Mouse (Mus musculus) hindbrain, embryonic 13.5 days (tissue): ENCODE measurements at regions not wholly inside any gene's neighbourhood (a gene's known extent, or its start where the extent isn't known, plus 50 kb on each side); places are given as distances from the start of the nearest gene placed in this dataset.

Experiments
- ATAC-seq: fragments of 200-750 bp; cut with Nextera tagmentation; 2 replicates; pipeline ENCODE4 v1.8.0; 2017; ENCODE audit warnings: moderate TSS enrichment; ENCODE audit not compliant: low FRiP score
- H3K27ac ChIP-seq: fragments of 300-500 bp; sonication (generic); 2 replicates; pipeline ENCODE4 v1.5.1; 2015; ENCODE audit warnings: inconsistent platforms, mild to moderate bottlenecking, moderate library complexity
- H3K27me3 ChIP-seq: fragments of 300-500 bp; sonication (generic); 2 replicates; pipeline ENCODE4 v1.6.1; 2015; ENCODE audit warnings: mild to moderate bottlenecking, inconsistent platforms
- H3K36me3 ChIP-seq: fragments of 300-500 bp; sonication (generic); 2 replicates; pipeline ENCODE4 v1.6.1; 2015; ENCODE audit warnings: mild to moderate bottlenecking, inconsistent platforms
- H3K4me1 ChIP-seq: fragments of 300-500 bp; sonication (generic); replicated peaks from 2 replicates; pipeline ENCODE4 v1.6.1; 2015; ENCODE audit warnings: inconsistent platforms
- H3K4me2 ChIP-seq: fragments of 300-500 bp; sonication (generic); 2 replicates; pipeline ENCODE4 v1.6.1; 2015; ENCODE audit warnings: inconsistent platforms, mild to moderate bottlenecking, moderate library complexity
- H3K4me3 ChIP-seq: fragments of 300-500 bp; sonication (generic); 2 replicates; pipeline ENCODE4 v1.5.1; 2015; ENCODE audit warnings: mild to moderate bottlenecking, inconsistent platforms
- H3K9ac ChIP-seq: fragments of 300-500 bp; sonication (generic); 2 replicates; pipeline ENCODE4 v1.6.1; 2015; ENCODE audit warnings: mild to moderate bottlenecking, inconsistent platforms
- H3K9me3 ChIP-seq: fragments of 300-500 bp; sonication (generic); 2 replicates; pipeline ENCODE4 v1.6.1; 2016; ENCODE audit warnings: inconsistent platforms
- WGBS: fragments of 180-500 bp; shearing (Covaris S2); methylation state at CpG from one replicate; pipeline ENCODE4 v1.1.7; 2015; 5-methylcytosine and 5-hydroxymethylcytosine counted together

DNA sequence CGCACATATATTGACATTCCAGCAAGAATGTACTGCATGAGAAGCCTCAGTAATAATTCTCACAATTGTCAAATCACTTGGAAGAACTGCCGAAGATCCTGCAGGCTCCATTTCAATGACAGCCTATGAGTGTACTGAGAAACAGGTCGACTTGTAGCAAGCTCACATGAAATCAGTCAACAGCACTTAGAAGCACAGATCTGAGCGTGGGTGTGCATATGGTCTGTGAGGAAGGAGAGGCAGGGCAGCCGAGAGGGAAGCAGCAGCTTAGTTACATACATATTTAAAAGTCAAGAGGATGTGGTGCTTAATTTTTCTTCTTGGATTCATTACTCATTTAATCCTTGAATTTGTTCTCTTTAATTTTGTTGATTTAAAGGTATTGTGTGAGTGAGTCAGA is 967.4 kb upstream of the Epha7 start:
- ATAC-seq, result no peak
- no peaks in the 10 kb centered on the region for H3K36me3 ChIP-seq
- H3K4me2 ChIP-seq, result no peak overlapping the region
- no peaks in the 10 kb centered on the region for H3K4me1 ChIP-seq
- no peak overlapping the region for H3K4me3 ChIP-seq
- 75% methylated on average over 5 of the region's 5 CpGs for WGBS
- H3K9ac ChIP-seq, result no peak overlapping the region
- no peaks in the 10 kb centered on the region for H3K27me3 ChIP-seq
- H3K9me3 ChIP-seq, result no peaks in the 10 kb centered on the region
- no peak overlapping the region for H3K27ac ChIP-seq

DNA sequence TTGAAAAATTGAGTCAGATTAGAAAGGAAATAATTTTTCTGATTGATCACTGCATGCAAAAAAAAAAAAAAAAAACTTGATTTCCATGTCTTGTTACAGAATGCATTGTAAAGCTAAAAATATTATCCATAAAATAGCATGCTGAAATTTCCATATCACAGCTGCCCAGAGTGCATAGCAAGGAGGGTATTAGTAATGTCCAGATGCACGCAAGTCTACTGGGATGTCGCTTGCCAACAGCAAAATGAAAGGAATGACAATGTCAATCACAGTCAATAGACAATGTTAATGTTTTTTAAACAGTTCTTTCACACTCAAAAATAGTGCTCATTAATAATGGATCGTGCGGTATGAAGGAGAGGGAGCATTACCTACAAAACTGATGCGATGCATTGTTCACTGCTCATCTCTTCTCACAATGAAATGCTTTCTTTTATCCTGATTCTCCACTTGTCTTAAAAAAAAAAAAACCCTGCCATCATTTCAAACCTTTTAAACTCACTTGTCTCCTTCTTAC is 966.8 kb upstream of the Epha7 start:
- ATAC-seq, result no peak; the same call in 1 of the 2 replicates
- WGBS, result 62% methylated on average over 5 of the region's 5 CpGs
- H3K9ac ChIP-seq, result no peak overlapping the region
- H3K4me3 ChIP-seq, result no peak overlapping the region
- H3K36me3 ChIP-seq, result no peaks in the 10 kb centered on the region
- no peaks in the 10 kb centered on the region for H3K27me3 ChIP-seq
- no peaks in the 10 kb centered on the region for H3K4me1 ChIP-seq
- no peak overlapping the region for H3K4me2 ChIP-seq
- H3K27ac ChIP-seq, result no peak overlapping the region
- no peaks in the 10 kb centered on the region for H3K9me3 ChIP-seq

DNA sequence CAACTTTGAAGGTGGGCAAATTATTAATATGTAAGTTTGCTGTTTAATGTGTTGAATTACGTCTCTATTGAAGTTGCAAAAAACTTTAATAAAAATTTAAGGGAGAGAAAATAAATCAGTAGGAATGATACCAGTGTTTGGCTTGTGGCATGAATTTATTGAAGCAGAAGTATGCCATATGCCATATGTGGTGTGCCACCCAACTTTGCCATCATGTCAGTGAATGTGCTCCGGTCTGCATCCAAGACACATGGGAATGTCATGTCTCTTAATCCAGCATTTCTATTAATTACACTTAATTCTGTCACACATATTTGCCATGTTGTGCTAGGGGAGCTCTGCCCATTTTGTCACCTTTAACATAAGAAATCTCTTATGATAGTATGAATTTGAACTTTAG is 956.8 kb upstream of the Epha7 start:
- no peak overlapping the region for H3K27ac ChIP-seq
- no peak overlapping the region for H3K4me3 ChIP-seq
- H3K27me3 ChIP-seq, result no peaks in the 10 kb centered on the region
- ATAC-seq, result no peak
- H3K4me1 ChIP-seq, result no peaks in the 10 kb centered on the region
- no peak overlapping the region for H3K4me2 ChIP-seq
- no peaks in the 10 kb centered on the region for H3K9me3 ChIP-seq
- 90% methylated on average over 2 of the region's 2 CpGs for WGBS
- no peak overlapping the region for H3K9ac ChIP-seq
- no peaks in the 10 kb centered on the region for H3K36me3 ChIP-seq

DNA sequence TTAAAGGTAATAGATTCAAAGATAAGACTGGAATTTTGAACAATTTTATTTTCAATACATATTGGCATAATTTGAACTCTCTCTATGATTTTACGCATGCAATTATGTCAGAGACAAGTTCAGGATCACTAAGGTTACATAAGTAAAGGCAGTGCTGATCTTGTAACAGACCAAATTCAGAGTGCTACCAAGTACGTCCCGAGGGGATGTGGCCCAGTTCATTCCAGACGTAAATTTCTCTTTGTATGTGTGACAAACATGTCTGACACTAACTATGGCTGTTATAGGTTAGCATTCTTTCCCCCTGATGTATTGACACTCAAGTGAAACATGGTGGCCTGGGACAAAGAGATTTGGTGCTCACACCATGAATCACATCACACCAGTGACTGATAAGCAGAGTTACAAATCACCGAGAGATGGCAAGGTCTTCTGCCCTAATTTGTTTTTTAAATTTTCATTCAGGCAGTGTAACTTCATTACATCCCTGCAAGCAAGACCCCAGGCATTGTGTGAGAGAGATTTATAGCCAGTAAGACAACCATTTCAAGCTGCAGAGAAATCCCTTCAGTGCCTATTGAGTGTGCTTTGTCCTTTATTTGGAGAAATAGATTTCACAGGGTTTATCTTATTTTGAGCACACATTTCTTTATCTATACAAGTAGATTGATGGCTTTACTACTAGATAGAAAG is 925.5 kb upstream of the Epha7 start:
- H3K4me3 ChIP-seq, result no peak overlapping the region
- no peak for ATAC-seq
- no peak overlapping the region for H3K27ac ChIP-seq
- H3K4me2 ChIP-seq, result no peak overlapping the region
- no peaks in the 10 kb centered on the region for H3K36me3 ChIP-seq
- no peaks in the 10 kb centered on the region for H3K27me3 ChIP-seq
- no peaks in the 10 kb centered on the region for H3K9me3 ChIP-seq
- no peaks in the 10 kb centered on the region for H3K4me1 ChIP-seq
- 52% methylated on average over 5 of the region's 5 CpGs for WGBS
- no peak overlapping the region for H3K9ac ChIP-seq

DNA sequence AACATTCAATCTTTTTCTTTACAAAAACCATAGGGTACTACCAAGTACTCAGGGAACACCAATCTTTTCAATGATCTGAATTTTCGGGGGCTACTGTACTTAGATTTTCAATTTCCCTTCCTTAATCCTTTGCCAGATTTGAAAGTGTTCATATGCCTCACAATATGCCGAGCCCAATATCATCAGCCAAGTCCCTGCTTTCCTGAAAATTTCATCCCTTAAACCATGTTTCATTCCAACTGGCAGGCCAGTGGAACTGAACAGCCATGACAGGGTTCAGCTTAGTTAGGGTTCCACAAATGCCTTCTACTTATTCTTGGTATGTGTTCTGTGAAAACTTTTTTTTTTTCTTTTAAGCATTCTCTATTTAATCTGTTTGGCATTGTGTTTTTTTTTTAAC is 916.5 kb upstream of the Epha7 start:
- no peaks in the 10 kb centered on the region for H3K36me3 ChIP-seq
- no peak overlapping the region for H3K9ac ChIP-seq
- H3K4me1 ChIP-seq, result no peaks in the 10 kb centered on the region
- no peaks in the 10 kb centered on the region for H3K27me3 ChIP-seq
- 84% methylated on average over 2 of the region's 2 CpGs for WGBS
- no peak for ATAC-seq
- H3K4me2 ChIP-seq, result no peak overlapping the region
- no peak overlapping the region for H3K4me3 ChIP-seq
- no peak overlapping the region for H3K27ac ChIP-seq
- no peaks in the 10 kb centered on the region for H3K9me3 ChIP-seq

DNA sequence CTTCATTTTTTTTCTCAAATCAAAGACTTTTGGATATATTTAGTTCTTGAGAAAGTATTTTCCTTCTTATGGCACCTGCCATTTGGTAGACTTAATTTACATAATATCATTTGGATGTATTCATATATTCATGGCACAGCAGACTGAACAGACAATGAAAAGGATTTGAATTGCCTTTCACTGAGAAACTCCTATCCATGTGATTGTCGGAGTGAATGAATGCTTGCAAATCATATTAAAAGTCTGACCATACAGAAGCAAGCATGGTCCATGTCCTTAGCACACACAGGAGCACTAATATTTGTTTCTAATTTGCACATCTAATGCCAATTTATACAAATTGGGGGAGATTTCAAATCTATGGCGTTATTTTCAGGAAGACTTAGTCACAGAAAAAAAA is 867.6 kb upstream of the Epha7 start:
- Histone ChIP-seq H3K4me1 (no peaks in the 10 kb centered on the region), H3K9me3 (no peaks in the 10 kb centered on the region), H3K4me2 (no peak overlapping the region), H3K9ac (no peak overlapping the region), H3K4me3 (no peak overlapping the region), H3K36me3 (no peaks in the 10 kb centered on the region), H3K27me3 (no peaks in the 10 kb centered on the region), H3K27ac (no peak overlapping the region)
- 57% methylated on average over 2 of the region's 2 CpGs for WGBS
- no peak for ATAC-seq

DNA sequence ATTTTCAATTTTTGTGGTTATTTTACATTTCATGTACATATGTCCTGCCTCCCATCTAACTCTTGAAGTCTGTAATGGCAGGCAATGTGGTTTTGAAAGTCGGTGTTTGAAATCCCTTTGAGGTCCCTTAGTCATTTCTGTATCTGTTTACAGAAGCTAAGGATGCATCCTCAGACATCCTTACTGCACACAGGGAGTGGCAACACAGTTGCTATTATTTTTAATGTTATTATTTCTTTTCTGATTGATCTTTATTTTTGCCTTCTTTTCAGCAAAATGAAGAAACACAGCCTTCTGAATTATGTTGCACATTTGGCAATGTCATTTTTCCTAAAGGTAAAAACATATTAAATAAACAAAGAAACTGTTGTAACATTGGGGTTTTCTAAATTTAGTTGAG is 867.2 kb upstream of the Epha7 start:
- H3K9ac ChIP-seq, result no peak overlapping the region
- ATAC-seq, result no peak
- H3K4me3 ChIP-seq, result no peak overlapping the region
- H3K4me2 ChIP-seq, result no peak overlapping the region
- H3K36me3 ChIP-seq, result no peaks in the 10 kb centered on the region
- no peaks in the 10 kb centered on the region for H3K4me1 ChIP-seq
- WGBS, result 56% methylated on average over 1 of the region's 1 CpGs
- no peaks in the 10 kb centered on the region for H3K27me3 ChIP-seq
- H3K27ac ChIP-seq, result no peak overlapping the region
- H3K9me3 ChIP-seq, result no peaks in the 10 kb centered on the region

DNA sequence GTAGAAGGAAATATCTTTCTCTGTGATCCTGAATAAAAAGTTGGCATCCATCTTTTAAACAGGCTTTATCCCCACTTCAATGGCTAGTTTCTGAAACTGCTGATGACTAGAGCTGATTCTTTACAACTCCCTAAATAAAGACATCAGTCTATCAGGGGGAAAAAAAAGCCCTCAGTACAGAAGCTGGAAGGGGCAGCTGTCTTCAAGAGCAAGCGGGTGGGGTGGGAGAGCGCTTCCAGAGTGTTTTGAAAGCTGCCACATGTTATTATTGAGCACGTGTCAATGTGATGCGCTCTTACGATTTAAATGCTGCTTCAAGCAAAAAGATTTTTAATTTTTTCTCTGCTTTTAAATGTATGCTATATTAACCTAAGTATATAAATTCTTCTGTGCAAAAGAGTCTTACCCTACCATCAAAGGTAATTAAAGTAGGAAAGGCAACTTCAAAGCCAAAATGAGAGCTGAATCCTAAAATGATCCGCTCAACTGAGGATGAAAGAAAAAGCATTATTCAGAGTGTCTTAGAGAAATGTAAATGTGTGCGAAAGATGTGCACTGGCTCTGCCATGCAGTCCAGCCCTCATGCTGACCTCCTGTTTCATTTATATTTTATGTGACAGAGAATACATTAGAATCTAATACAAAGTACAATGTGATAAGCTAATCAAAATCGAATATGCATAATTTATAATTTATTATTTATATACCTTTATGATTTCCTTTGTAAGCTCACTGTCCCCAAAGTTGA is 862.8 kb upstream of the Epha7 start:
- no peak overlapping the region for H3K27ac ChIP-seq
- 49% methylated on average over 8 of the region's 8 CpGs for WGBS
- ATAC-seq, result no peak; the same call in 1 of the 2 replicates

DNA sequence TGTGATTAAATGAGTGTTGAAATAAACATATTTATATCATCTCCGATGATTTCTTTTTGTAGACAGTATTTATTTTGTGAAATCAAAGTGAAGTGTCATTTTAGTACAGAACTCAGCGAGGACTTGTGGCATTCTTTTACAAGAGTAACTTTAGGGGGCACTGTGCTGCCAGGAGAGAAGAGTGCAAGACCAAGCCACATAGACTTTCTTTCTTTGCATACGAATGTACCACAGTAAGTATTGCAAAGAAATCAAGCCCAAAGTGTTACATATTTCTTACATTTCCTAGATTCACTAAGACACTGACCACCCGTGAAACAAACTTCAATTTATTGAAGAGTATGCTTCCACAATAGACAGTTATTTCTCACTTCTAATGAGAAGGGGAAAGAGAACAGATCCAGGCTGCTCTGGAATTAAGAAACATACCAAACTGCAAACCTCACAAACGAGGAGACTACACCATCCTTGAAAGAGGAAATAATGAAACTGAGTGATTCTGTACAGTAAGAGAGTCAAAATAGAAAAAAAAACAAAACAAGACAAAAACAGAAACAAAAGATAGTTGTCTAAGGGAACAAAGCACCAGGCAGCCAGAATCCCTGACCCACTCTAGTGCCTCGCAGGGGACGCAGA is 847.8 kb upstream of the Epha7 start:
- H3K36me3 ChIP-seq, result no peaks in the 10 kb centered on the region
- H3K9me3 ChIP-seq, result no peaks in the 10 kb centered on the region
- no peaks in the 10 kb centered on the region for H3K27me3 ChIP-seq
- no peak overlapping the region for H3K27ac ChIP-seq
- WGBS, result 24% methylated on average over 7 of the region's 7 CpGs
- no peak overlapping the region for H3K9ac ChIP-seq
- no peaks in the 10 kb centered on the region for H3K4me1 ChIP-seq
- no peak overlapping the region for H3K4me3 ChIP-seq
- H3K4me2 ChIP-seq, result no peak overlapping the region
- no peak for ATAC-seq

More for the DNA sequence above, 862.8 kb upstream of the Epha7 start:
- Histone ChIP-seq H3K4me1 (no peaks in the 10 kb centered on the region), H3K4me2 (no peak overlapping the region), H3K9ac (no peak overlapping the region), H3K27me3 (no peaks in the 10 kb centered on the region), H3K9me3 (no peaks in the 10 kb centered on the region), H3K36me3 (no peaks in the 10 kb centered on the region), H3K4me3 (no peak overlapping the region)

DNA sequence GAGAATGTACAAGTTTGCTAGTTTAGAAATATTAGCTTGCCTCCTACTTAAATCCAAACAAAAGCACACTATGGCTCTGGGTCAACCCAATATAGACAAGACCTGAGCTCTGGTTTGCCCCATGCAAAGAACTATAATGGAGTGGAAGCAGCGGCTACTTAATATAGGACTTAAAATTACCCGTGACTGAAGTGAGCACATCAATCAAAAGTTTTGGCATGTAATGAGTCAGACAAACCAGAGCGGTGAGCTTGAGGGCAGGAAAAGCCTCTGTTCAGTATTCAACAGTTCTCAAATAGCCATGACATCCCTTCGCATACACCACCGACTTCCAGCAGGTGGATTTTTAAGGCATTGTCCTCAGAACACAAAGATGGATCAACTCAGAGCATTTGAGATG is 842.4 kb upstream of the Epha7 start:
- Histone ChIP-seq H3K27ac (no peak overlapping the region), H3K9ac (no peak overlapping the region), H3K4me2 (no peak overlapping the region), H3K27me3 (0 out of 2 replicates have a peak, but pooled peaks cover 3% of the 10 kb centered on the region), H3K4me1 (no peaks in the 10 kb centered on the region), H3K36me3 (no peaks in the 10 kb centered on the region), H3K9me3 (no peaks in the 10 kb centered on the region), H3K4me3 (no peak overlapping the region)
- 16% methylated on average over 5 of the region's 5 CpGs for WGBS
- ATAC-seq, result no peak

DNA sequence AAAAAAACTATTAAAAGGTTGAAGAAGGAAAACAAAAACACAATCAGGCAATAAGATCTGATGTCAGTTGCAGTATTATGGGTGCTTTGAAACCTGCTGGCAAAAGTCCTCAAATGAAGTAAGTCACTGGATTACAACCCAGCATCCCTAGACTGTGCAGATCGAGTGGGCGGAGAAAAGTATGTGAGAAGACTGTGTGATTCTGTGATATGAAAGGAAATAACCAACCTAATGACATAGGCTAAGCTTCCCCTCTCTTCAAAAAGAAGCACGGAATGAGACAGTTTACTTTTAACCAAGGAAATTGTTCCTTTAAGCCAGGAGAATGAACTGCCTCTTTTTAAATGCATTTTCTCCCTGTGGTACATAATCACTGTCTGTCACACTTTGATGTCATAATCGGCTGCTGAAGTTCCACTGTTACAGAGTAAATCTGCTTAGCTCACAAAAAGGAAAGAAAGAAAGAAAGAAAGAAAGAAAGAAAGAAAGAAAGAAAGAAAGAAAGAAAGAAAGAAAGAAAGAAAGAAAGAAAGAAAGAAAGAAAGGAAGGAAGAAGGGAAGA is 833.6 kb upstream of the Epha7 start:
- H3K9me3 ChIP-seq, result no peaks in the 10 kb centered on the region
- H3K4me2 ChIP-seq, result no peak overlapping the region
- H3K9ac ChIP-seq, result no peak overlapping the region
- no peaks in the 10 kb centered on the region for H3K27me3 ChIP-seq
- H3K36me3 ChIP-seq, result no peaks in the 10 kb centered on the region
- no peaks in the 10 kb centered on the region for H3K4me1 ChIP-seq
- H3K4me3 ChIP-seq, result no peak overlapping the region
- no peak for ATAC-seq
- H3K27ac ChIP-seq, result no peak overlapping the region
- 53% methylated on average over 4 of the region's 4 CpGs for WGBS

DNA sequence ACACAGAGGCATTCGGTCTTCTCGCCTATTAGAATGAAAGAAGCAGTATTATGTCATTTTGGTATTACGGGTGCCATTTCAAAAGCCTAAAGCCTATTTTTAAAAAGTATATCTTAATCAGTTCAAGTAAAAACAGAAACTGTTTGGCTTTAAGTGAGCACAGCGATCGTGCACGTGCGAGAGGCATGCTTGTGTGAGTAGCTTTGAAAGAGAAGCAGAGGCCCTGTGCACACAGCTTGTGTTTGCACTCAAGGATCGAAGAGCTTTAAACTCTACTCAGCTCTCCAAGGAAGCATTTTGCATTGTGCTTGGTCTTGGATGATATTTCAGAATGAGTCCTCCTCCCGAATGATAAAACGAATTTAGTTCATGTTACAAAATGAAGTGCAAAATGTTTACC is 833.1 kb upstream of the Epha7 start:
- no peaks in the 10 kb centered on the region for H3K36me3 ChIP-seq
- no peak for ATAC-seq
- no peak overlapping the region for H3K9ac ChIP-seq
- H3K4me1 ChIP-seq, result no peaks in the 10 kb centered on the region
- H3K4me3 ChIP-seq, result no peak overlapping the region
- no peak overlapping the region for H3K27ac ChIP-seq
- 64% methylated on average over 10 of the region's 10 CpGs for WGBS
- H3K9me3 ChIP-seq, result no peaks in the 10 kb centered on the region
- no peaks in the 10 kb centered on the region for H3K27me3 ChIP-seq
- H3K4me2 ChIP-seq, result no peak overlapping the region
